Mouse (Mus musculus) splenic B cell, adult 2 months (primary cell): ENCODE results near the gene Vkorc1l1.
A peak's percentile ranks its signal among the peaks of the same experiment; 100 is the strongest.

Experiments
- DNase-seq: peaks from one replicate; pipeline ENCODE4 v3.0.0-alpha.2; 2011; ENCODE audit warnings: low read depth, low spot score
- H3K27me3 ChIP-seq: 2 replicates; pipeline ENCODE4 v1.6.1; 2012; ENCODE audit warnings: mild to moderate bottlenecking, low read length, moderate library complexity, mixed read lengths; ENCODE audit not compliant: control insufficient read depth, poor library complexity, insufficient read depth, severe bottlenecking
- H3K36me3 ChIP-seq: 2 replicates; pipeline ENCODE4 v1.6.1; 2012; ENCODE audit warnings: mild to moderate bottlenecking, low read length, moderate library complexity, mixed read lengths; ENCODE audit not compliant: control insufficient read depth, poor library complexity, insufficient read depth, severe bottlenecking

Gene Vkorc1l1

DNA sequence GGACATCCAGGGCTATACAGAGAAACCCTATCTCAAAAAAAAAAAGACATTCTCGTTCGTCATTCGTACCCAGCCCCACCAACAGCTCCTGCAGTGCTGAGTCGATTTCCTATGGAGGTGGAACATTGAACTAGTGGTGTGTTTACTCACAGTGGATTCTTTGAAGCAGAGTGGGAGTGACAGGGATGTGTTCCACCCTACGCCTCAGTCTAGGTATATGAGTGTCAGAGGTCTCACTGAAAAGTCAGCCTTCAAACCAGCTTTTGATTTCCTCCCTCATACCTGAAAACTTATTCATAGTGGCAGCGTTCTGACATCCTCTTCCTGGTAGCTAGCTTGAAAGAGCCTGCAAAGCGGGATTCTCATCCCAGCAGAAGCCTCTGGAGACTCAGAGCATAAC lies 26.6 kb downstream of the Vkorc1l1 start:
- Histone ChIP-seq H3K36me3 (peaks cover 2% of the 10 kb centered on the region; the same call in 1 of the 2 replicates), H3K27me3 (no peaks in the 10 kb centered on the region)
- DNase-seq = no peak

DNA sequence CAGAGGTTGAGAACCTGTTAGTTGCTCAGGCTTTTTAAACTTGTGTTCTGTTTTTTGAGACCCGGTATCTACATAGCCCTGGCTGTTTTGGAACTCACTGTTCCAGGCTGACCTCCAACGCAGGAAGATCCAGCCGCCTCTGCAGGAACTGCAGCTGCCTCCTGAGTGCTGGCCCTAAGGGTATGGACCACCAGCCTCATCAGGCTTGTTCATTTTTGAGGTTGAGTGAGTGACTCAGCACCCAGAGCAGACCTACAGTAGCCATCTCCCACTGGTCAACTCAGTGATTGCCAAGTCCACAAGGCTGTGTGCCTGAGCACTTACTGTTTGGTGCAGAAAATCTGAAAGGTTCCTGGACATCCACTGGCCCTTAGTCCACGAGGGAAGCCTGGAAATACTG lies 29.7 kb downstream of the Vkorc1l1 start:
- H3K27me3 ChIP-seq = no peaks in the 10 kb centered on the region
- peaks cover 2% of the 10 kb centered on the region; the same call in 1 of the 2 replicates for H3K36me3 ChIP-seq
- no peak for DNase-seq

DNA sequence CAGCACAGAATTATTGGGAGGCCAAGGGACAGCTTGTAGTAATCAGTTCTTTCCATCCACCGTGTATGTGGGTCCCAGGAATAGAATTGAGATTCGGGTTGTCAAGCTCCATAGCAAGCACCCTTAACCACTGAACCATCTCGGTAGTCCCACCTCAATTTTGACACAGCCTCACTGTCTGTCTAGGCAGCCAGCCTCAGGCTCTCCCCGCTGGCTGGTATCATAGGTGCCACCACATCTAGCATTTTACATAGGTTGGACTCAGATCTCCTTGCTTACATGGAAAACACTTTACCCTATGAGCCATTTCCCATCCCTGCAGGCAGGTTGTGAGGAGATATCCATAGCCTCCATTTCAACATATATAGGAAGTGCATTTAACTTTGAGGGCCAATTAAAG lies 32.6 kb downstream of the Vkorc1l1 start:
- no peaks in the 10 kb centered on the region for H3K27me3 ChIP-seq
- H3K36me3 ChIP-seq = peaks cover 2% of the 10 kb centered on the region; the same call in 1 of the 2 replicates
- DNase-seq = no peak

DNA sequence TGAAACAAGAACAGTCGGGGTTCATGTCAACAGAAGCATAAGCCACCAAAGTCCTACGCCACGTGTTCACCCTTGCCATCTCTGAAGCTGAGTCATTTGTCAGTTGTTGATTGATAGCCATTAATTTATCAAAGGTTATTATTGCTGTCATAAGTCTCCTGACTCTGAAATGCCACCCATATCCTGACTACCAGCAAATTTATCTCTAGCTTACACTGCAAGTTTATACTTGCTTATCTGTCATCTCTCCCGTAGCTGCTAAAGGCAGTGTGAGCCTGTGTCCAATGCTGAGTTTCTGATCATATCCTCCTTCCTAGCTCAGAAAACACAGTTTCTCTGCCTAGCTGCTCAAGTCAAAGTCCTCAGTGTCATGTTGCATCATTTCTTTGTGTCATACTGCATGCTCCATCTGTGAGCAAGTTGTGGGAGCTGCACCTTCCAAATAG lies 33.1 kb downstream of the Vkorc1l1 start:
- no peak for DNase-seq
- H3K27me3 ChIP-seq = no peaks in the 10 kb centered on the region
- H3K36me3 ChIP-seq = peaks cover 2% of the 10 kb centered on the region; the same call in 1 of the 2 replicates

DNA sequence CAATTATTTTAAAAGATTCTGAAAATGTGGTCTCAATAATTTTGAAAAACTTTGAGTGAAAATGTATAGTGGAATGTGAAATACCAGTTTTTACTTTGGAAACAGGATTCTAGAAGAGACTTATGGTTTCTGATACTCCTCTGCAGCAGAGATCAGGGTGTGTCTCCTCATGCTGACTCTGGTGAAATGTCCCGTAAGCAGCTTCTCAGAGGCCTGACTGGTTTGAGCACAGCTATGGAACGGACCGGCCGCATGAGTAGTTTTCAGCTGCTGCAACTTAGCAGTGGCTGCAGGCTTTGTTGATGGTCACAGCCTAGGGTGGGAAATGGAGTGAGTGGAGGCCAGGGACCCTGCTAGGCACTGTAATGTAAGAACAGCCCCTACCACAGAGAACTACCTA lies 36.0 kb downstream of the Vkorc1l1 start:
- DNase-seq = no peak
- no peaks in the 10 kb centered on the region for H3K36me3 ChIP-seq

GRCm38 (mm10) chr5:129978608-129979007 lies 36.8 kb downstream of the Vkorc1l1 start:
- H3K36me3 ChIP-seq = no peaks in the 10 kb centered on the region
- DNase-seq = no peak

More for the DNA sequence above, 36.0 kb downstream of the Vkorc1l1 start:
- no peaks in the 10 kb centered on the region for H3K27me3 ChIP-seq

GRCm38 (mm10) chr5:129980216-129980615 lies 38.4 kb downstream of the Vkorc1l1 start:
- Histone ChIP-seq H3K27me3 (no peaks in the 10 kb centered on the region), H3K36me3 (no peaks in the 10 kb centered on the region)
- DNase-seq = no peak

More at GRCm38 (mm10) chr5:129978608-129979007, 36.8 kb downstream of the Vkorc1l1 start:
- H3K27me3 ChIP-seq = no peaks in the 10 kb centered on the region

GRCm38 (mm10) chr5:129989376-129989775 lies 47.6 kb downstream of the Vkorc1l1 start:
- DNase-seq = no peak
- H3K36me3 ChIP-seq = peaks cover 2% of the 10 kb centered on the region; the same call in 1 of the 2 replicates
- H3K27me3 ChIP-seq = no peaks in the 10 kb centered on the region

DNA sequence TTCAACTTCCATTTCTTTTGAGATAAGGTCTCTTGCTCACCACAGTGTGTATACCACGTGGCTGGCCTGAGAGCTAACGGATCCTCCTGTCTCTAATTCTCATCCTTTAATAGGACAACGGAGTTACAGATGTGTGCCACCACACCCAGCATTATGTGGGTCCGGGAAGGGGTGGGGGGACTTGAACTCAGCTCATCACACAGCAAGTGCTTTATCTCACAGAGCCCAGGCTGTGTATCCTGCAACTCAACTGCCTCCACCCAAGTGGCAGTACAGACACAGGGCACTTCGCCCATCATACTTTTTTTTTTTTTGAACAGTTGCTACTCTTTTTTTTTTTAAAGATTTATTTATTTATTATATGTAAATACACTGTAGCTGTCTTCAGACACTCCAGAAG lies 50.1 kb downstream of the Vkorc1l1 start:
- no peak for DNase-seq
- H3K27me3 ChIP-seq = no peaks in the 10 kb centered on the region
- H3K36me3 ChIP-seq = peaks cover 2% of the 10 kb centered on the region; the same call in 1 of the 2 replicates

GRCm38 (mm10) chr5:129993374-129993773 lies 51.6 kb downstream of the Vkorc1l1 start:
- no peaks in the 10 kb centered on the region for H3K27me3 ChIP-seq
- DNase-seq = no peak
- H3K36me3 ChIP-seq = peaks cover 5% of the 10 kb centered on the region

DNA sequence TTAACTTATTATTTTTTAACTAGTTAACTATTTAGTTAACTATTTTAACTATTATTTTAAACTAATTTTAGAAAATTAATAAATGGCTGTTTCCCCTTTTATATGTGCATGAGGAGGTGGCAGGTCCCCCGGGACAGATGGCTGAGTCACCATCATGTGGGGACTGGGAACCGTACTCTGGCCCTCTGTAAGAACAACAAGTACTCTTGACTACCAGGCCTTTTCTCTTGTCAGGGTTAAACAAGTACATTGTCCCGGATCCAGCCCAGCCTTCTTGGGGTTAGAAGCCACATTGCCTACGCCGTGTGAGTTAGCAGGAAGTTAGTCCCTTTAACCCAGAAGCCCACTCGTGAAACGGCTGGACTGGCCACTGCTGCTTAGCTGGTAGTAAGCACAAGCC lies 53.2 kb downstream of the Vkorc1l1 start:
- Histone ChIP-seq H3K36me3 (peaks cover 5% of the 10 kb centered on the region), H3K27me3 (no peaks in the 10 kb centered on the region)
- DNase-seq = no peak

- DNase-seq = no peak
- no peaks in the 10 kb centered on the region for H3K27me3 ChIP-seq
- H3K36me3 ChIP-seq = peaks cover 5% of the 10 kb centered on the region
These were observed 55.9 kb downstream of the Vkorc1l1 start for GRCm38 (mm10) chr5:129997700-129998099.

GRCm38 (mm10) chr5:129999097-129999496 lies 57.3 kb downstream of the Vkorc1l1 start:
- DNase-seq = peak; percentile 86
- no peaks in the 10 kb centered on the region for H3K27me3 ChIP-seq

DNA sequence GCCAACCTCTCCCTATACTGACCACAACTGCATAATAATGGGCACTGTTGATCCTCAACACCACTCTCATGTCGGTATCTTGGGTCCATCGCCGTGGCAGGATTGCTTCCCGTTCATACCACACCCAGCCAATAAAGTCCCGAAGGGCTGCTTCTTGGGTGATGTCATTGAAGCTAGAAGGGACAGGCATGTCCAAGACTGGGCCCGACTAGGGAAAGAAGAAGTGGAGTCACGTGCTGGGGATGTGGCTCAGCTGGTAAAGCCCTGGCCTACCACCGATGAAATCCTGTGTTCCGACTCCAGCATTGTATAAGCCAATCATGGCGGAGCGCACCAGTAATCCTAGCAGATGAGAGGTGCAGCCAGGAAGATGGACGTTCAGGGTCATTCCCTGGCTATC lies 59.0 kb downstream of the Vkorc1l1 start:
- Histone ChIP-seq H3K36me3 (peaks cover 5% of the 10 kb centered on the region), H3K27me3 (no peaks in the 10 kb centered on the region)
- DNase-seq = no peak

More at GRCm38 (mm10) chr5:129999097-129999496, 57.3 kb downstream of the Vkorc1l1 start:
- peaks cover 5% of the 10 kb centered on the region for H3K36me3 ChIP-seq

DNA sequence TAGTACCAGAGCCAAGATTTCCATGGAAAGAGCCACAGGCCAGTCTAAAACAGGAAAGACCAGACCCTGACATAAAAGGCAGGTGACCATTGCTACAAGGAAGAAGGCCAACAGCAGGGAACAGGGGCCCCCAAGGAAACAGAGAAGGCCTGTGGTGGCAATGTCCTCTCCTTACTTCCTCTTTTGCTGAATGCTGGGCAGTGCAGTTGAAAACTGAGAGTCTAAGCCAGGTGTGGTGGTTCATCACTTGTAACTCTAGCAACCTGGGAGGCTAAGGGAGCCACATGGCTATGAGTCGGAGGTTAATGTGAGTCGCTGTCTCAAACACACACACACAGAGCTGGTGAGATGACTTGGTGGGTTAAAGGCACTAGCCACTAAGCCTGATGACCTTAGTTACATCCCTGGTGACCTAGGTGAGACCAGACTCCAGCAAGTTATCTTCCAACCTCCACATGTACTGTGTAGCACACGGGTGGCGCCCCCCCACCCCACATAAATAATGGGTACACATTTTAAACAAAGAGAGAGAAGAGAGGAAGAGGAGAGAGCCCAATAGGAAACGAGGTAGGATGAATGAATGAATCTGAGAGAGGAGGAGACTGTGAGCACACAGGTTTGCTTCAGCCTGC lies 59.7 kb downstream of the Vkorc1l1 start:
- Histone ChIP-seq H3K36me3 (peaks cover 5% of the 10 kb centered on the region), H3K27me3 (no peaks in the 10 kb centered on the region)
- DNase-seq = peak; percentile 60
